Mouse (Mus musculus): ENCODE results near the gene 9930021J03Rik.

- TF ChIP-seq CTCF (conservative IDR thresholded peaks at IDR 0.05; ENCODE audit: low read length): no peak
- TF ChIP-seq NANOG (IDR thresholded peaks at IDR 0.05; ENCODE audit: borderline replicate concordance, low read length): no peak
- TF ChIP-seq POU5F1 (IDR thresholded peaks at IDR 0.05; ENCODE audit: borderline replicate concordance, low read length): no peak
Measured at GRCm38 (mm10) chr19:29797371-29797770, 8.4 kb downstream of the 9930021J03Rik start.
